Mouse (Mus musculus): Measurements from ENCODE around the gene Scyl1.

GRCm38 (mm10) chr19:5819549-5819948 is 48.3 kb upstream of the Scyl1 start:
- peak; percentile 49 for TF ChIP-seq CTCF (IDR thresholded peaks at IDR 0.05; ENCODE audit: control insufficient read depth, insufficient read depth, low read length)
- TF ChIP-seq POLR2A (IDR thresholded peaks at IDR 0.05; ENCODE audit: borderline replicate concordance, control insufficient read depth, low read depth, low read length): no peak
